Mouse (Mus musculus) 3T3-L1 (cell line): ENCODE measurements around the gene Rps28.

Experiments
- DNase-seq: peaks from one replicate; pipeline ENCODE4 v3.0.0-alpha.2; 2015; ENCODE audit warnings: low read depth, low spot score

Gene Rps28

GRCm38 (mm10) chr17:33773871-33774572 lies 50.3 kb downstream of the Rps28 start:
- DNase-seq, result no peak

GRCm38 (mm10) chr17:33773426-33773825 lies 50.9 kb downstream of the Rps28 start:
- DNase-seq, result no peak

- no peak for DNase-seq
Observed at GRCm38 (mm10) chr17:33771617-33772016, 52.7 kb downstream of the Rps28 start.
